Mouse (Mus musculus) hindbrain, postnatal 0 days (tissue): ENCODE results near the gene Lkaaear1. TPM values are rescaled to one million over a fixed set of nuclear protein-coding genes. Genes with fewer than 3 reads are reported as not detected.

ENCODE experiments used
- ATAC-seq: fragments of 200-750 bp; cut with Nextera tagmentation; 2 replicates; pipeline ENCODE4 v1.8.0; 2017; ENCODE audit warnings: mild to moderate bottlenecking, moderate TSS enrichment, moderate library complexity
- DNase-seq: peaks from one replicate; pipeline ENCODE4 v3.0.0-alpha.2; 2015; ENCODE audit warnings: low spot score
- H3K27ac ChIP-seq: fragments of 300-500 bp; sonication (generic); 2 replicates; pipeline ENCODE4 v1.5.1; 2014; ENCODE audit warnings: mild to moderate bottlenecking
- H3K27me3 ChIP-seq: fragments of 300-500 bp; sonication (generic); 2 replicates; pipeline ENCODE4 v1.6.1; 2014; ENCODE audit warnings: low read length, mixed read lengths; ENCODE audit not compliant: insufficient read depth
- H3K36me3 ChIP-seq: fragments of 300-500 bp; sonication (generic); 2 replicates; pipeline ENCODE4 v1.6.1; 2014; ENCODE audit warnings: low read length, mixed read lengths; ENCODE audit not compliant: insufficient read depth
- H3K4me1 ChIP-seq: fragments of 300-500 bp; sonication (generic); 2 replicates; pipeline ENCODE4 v1.6.1; 2014; ENCODE audit warnings: antibody characterized with exemption, low read length, mixed read lengths; ENCODE audit not compliant: insufficient read depth
- H3K4me2 ChIP-seq: fragments of 300-500 bp; sonication (generic); 2 replicates; pipeline ENCODE4 v1.6.1; 2014; ENCODE audit warnings: low read depth, mild to moderate bottlenecking, low read length, moderate library complexity, mixed read lengths
- H3K4me3 ChIP-seq: fragments of 300-500 bp; sonication (generic); 2 replicates; pipeline ENCODE4 v1.5.1; 2014; ENCODE audit warnings: low read length
- H3K9ac ChIP-seq: fragments of 300-500 bp; sonication (generic); replicated peaks from 2 replicates; pipeline ENCODE4 v1.6.1; 2014; ENCODE audit warnings: mild to moderate bottlenecking, low read length, moderate library complexity, mixed read lengths
- H3K9me3 ChIP-seq: fragments of 300-500 bp; sonication (generic); 2 replicates; pipeline ENCODE4 v1.6.1; 2016; ENCODE audit warnings: low read length, mixed read lengths
- CTCF ChIP-seq: IDR thresholded peaks from 2 replicates; pipeline ENCODE4 v1.5.1; 2016; ENCODE audit warnings: antibody characterized with exemption, control low read depth, low read depth
- WGBS: fragments of 180-500 bp; shearing (Covaris S2); extraction: QIAGEN DNeasy Blood & Tissue Kit; methylation state at CpG from one replicate; pipeline ENCODE4 v1.1.7; 2014; 5-methylcytosine and 5-hydroxymethylcytosine counted together
- polyA plus RNA-seq: library from polyadenylated mRNA; unstranded; fragments of >200 nt; fragmentation: Nextera tagmentation; extraction: Ambion mirVana; gene quantifications from 2 replicates; pipeline ENCODE4 v1.2.1, GENCODE M21; 2015
- total RNA-seq: library from RNA; depleted of rRNA; stranded (reverse); fragments of >200 nt; gene quantifications from 2 replicates; pipeline ENCODE4 v1.2.3, GENCODE M21; 2014; rRNA removed

Gene Lkaaear1
- total and polyA plus RNA-seq, 2 experiments from 2014 or later, result not detected

DNA sequence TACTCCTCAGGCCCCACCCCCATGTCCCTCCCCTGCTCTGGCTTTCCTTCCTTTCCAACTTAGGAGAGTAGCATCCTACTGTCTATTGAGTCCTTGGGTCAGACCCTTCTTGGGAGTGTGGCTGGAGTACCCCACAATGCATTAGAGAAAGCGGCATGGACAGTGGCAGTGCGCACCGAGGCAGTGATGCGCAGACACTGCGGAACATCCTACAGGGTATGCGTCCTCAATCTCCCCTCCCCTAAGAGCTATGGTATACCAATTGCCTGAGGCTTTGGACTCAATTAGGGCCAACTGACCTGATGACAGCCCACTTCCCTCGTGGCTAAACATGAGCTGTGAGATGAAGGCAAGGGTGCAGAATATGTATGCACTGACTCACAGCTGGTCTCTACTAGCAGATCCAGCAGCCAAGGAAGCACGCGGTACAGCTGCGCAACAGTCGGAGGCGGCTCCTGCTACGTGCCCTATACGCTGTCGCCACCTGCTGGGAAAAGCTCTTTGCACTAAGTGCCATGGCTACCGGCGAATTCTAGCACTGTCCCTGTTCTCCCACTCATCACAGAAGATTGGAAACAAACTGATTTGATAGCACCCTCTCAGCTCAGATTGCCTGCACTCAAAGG is 39.2 kb downstream of the Lkaaear1 start:
- no peaks in the 10 kb centered on the region for H3K9me3 ChIP-seq
- ATAC-seq, result peak; percentile 36
- no peaks in the 10 kb centered on the region for H3K4me1 ChIP-seq
- TF ChIP-seq CTCF, result no peak
- DNase-seq, result peak; percentile 34
- H3K4me3 ChIP-seq, result no peak overlapping the region
- H3K36me3 ChIP-seq, result peaks cover 19% of the 10 kb centered on the region
- no peak overlapping the region for H3K9ac ChIP-seq
- no peak overlapping the region for H3K4me2 ChIP-seq
- no peak overlapping the region for H3K27ac ChIP-seq
- 39% methylated on average over 17 of the region's 17 CpGs for WGBS
- H3K27me3 ChIP-seq, result no peaks in the 10 kb centered on the region

GRCm38 (mm10) chr2:181658528-181658927 is 39.7 kb downstream of the Lkaaear1 start:
- TF ChIP-seq CTCF, result no peak
- Histone ChIP-seq H3K9me3 (no peaks in the 10 kb centered on the region), H3K27me3 (no peaks in the 10 kb centered on the region), H3K9ac (no peak overlapping the region), H3K4me3 (no peak overlapping the region), H3K27ac (no peak overlapping the region), H3K4me1 (no peaks in the 10 kb centered on the region), H3K36me3 (peaks cover 21% of the 10 kb centered on the region), H3K4me2 (no peak overlapping the region)
- WGBS, result 84% methylated on average over 7 of the region's 7 CpGs
- ATAC-seq (no peak), DNase-seq (no peak)

DNA sequence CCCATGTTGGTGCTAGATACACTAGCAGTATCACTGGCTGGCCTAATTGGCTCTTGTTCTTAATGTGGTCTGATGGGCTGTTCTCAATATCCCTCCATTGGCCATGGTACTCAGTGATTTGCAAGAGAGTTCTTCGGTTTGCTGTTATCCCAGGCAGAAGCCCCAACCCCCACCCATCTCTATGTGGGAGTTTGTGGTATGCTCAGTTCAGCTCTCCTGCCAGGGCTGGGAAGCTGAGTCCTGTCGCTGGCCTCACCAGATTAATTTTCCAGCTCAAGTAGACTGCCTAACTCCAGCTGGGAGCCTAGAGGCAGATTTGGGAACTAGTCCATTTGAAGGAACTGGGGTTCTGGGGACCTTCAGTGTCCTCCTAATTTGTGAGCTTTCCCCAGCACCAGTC is 40.8 kb downstream of the Lkaaear1 start:
- no peak for ATAC-seq
- Histone ChIP-seq H3K9me3 (no peaks in the 10 kb centered on the region), H3K4me2 (no peak overlapping the region), H3K36me3 (peaks cover 30% of the 10 kb centered on the region), H3K4me1 (no peaks in the 10 kb centered on the region), H3K27ac (no peak overlapping the region), H3K27me3 (no peaks in the 10 kb centered on the region), H3K9ac (no peak overlapping the region), H3K4me3 (no peak overlapping the region)
- no peak for DNase-seq
- TF ChIP-seq CTCF, result no peak
- 67% methylated on average over 2 of the region's 2 CpGs for WGBS

DNA sequence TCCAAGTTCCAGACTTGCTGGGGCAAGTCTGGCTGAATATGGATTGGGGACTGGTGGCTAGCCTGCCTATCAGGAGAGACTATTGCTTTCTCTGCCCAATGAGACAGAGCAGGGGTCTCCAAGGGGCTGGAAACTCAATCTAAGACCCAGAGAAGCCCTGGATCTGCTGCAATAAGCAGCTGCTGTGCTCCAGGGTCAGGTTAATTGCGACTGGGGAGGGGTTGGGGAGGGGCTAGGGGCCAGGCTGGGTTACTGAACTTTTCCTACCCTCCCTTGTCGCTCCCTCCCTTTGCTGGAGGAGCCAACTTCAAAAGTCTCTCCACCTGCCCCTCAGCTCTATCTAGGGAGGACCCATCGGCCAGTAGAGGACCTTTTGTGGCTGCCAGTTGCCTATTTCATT is 41.5 kb downstream of the Lkaaear1 start, which contains the start of gene Gm29797:
Gene Gm29797, plus strand, starts transcription at position 301 of the 400 bp plus-strand sequence.
- H3K9me3 ChIP-seq, result no peaks in the 10 kb centered on the region
- H3K4me3 ChIP-seq, result no peak within 1 kb of the TSS
- H3K27ac ChIP-seq, result no peak within 1 kb of the TSS
- H3K27me3 ChIP-seq, result no peaks in the 10 kb centered on the region
- no peak within 1 kb of the TSS for H3K4me2 ChIP-seq
- H3K9ac ChIP-seq, result no peak within 1 kb of the TSS
- ATAC-seq (no peak), DNase-seq (no peak)
- peaks cover 35% of the 10 kb centered on the region for H3K36me3 ChIP-seq
- H3K4me1 ChIP-seq, result no peaks in the 10 kb centered on the region
- no peak for TF ChIP-seq CTCF
- WGBS, result 74% methylated on average over 3 of the region's 3 CpGs

DNA sequence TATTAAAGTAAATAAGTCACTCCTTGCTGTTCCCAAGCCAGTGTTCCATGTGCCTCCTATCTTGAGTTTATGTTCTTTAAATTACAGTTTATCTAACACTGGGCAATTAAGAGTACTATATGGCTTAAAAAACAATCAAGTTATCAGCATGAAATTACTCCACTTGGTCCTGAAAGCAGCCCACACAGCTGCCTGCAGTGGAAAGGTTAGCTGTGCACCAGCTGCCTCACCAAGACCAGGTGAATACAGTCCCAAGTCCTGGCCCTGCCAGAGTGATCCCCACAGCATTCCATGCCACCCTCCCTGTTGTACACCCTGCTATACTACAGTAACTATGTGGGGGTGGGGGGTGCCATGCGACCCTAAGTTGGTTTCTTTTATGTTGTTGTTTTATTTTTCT is 44.7 kb downstream of the Lkaaear1 start:
- no peaks in the 10 kb centered on the region for H3K4me1 ChIP-seq
- peaks cover 57% of the 10 kb centered on the region for H3K36me3 ChIP-seq
- H3K27ac ChIP-seq, result no peak overlapping the region
- H3K4me3 ChIP-seq, result no peak overlapping the region
- TF ChIP-seq CTCF, result no peak
- ATAC-seq (0 out of 2 replicates have a peak, but pooled peaks have one; percentile 5), DNase-seq (no peak)
- H3K27me3 ChIP-seq, result no peaks in the 10 kb centered on the region
- H3K9ac ChIP-seq, result no peak overlapping the region
- no peaks in the 10 kb centered on the region for H3K9me3 ChIP-seq
- WGBS, result 90% methylated on average over 1 of the region's 1 CpGs
- H3K4me2 ChIP-seq, result no peak overlapping the region

DNA sequence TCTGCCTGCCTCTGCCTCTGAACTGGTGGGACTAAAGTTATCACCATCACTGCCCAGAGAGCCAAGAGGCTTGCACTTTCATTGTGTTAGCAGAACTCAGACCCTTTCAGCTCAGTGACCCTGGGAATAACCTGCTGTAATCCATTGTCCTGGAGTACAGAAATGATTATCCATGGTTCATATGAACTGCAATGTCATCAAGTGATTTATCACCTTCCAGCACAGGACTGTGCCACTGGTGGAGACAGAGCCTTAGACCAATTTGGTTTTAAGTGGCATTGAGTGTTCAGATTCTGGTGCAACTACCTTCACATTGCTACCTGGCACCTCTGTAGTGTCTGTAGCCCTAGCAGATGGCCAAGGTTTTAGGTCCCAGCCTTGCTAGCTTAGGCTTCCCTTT is 45.2 kb downstream of the Lkaaear1 start:
- no peak overlapping the region for H3K27ac ChIP-seq

GRCm38 (mm10) chr2:181648926-181649325 is 49.3 kb downstream of the Lkaaear1 start:
- no peak for TF ChIP-seq CTCF
- no peak overlapping the region; the same call in 1 of the 2 replicates for H3K27ac ChIP-seq
- DNase-seq, result peak; percentile 20
- H3K9ac ChIP-seq, result no peak overlapping the region
- no peaks in the 10 kb centered on the region for H3K27me3 ChIP-seq
- no peak overlapping the region for H3K4me3 ChIP-seq
- no peaks in the 10 kb centered on the region for H3K9me3 ChIP-seq
- 66% methylated on average over 10 of the region's 10 CpGs for WGBS
- H3K4me2 ChIP-seq, result no peak overlapping the region
- no peaks in the 10 kb centered on the region for H3K4me1 ChIP-seq
- peaks cover 59% of the 10 kb centered on the region for H3K36me3 ChIP-seq
- peak; percentile 45; the same call in 1 of the 2 replicates for ATAC-seq

More for the DNA sequence above, 45.2 kb downstream of the Lkaaear1 start:
- Histone ChIP-seq H3K4me3 (no peak overlapping the region), H3K9me3 (no peaks in the 10 kb centered on the region), H3K4me1 (no peaks in the 10 kb centered on the region), H3K9ac (no peak overlapping the region), H3K27me3 (no peaks in the 10 kb centered on the region), H3K36me3 (peaks cover 57% of the 10 kb centered on the region), H3K4me2 (no peak overlapping the region)
- DNase-seq (no peak), ATAC-seq (no peak)
- no peak for TF ChIP-seq CTCF

Other genes starting within 250 kb of the Lkaaear1 start
- gene Zbtb46, start 239.0 kb downstream of the Lkaaear1 start, total RNA-seq, result 29.0 and 33.0 TPM in 2 replicates
- 17.0 and 19.2 TPM in 2 replicates for gene Zbtb46, start 239.0 kb downstream of the Lkaaear1 start, polyA plus RNA-seq
- not detected in 2 replicates for gene Abhd16b, start 205.2 kb downstream of the Lkaaear1 start, total RNA-seq
- 0.08 TPM in 1 of 2 replicates, not detected in the other for gene Abhd16b, start 205.2 kb downstream of the Lkaaear1 start, polyA plus RNA-seq
- 52.2 and 92.5 TPM in 2 replicates for gene Tpd52l2, start 201.3 kb downstream of the Lkaaear1 start, total RNA-seq
- gene Tpd52l2, start 201.3 kb downstream of the Lkaaear1 start, polyA plus RNA-seq, result 127 and 128 TPM in 2 replicates
- 417 and 459 TPM in 2 replicates for gene Dnajc5, start 178.0 kb downstream of the Lkaaear1 start, total RNA-seq
- 260 and 276 TPM in 2 replicates for gene Dnajc5, start 178.0 kb downstream of the Lkaaear1 start, polyA plus RNA-seq
- 49.9 and 58.2 TPM in 2 replicates for gene Uckl1, start 113.5 kb downstream of the Lkaaear1 start, total RNA-seq
- gene Uckl1, start 113.5 kb downstream of the Lkaaear1 start, polyA plus RNA-seq, result 36.5 and 38.1 TPM in 2 replicates
- 29.9 and 32.3 TPM in 2 replicates for gene Prpf6, start 106.6 kb downstream of the Lkaaear1 start, total RNA-seq
- gene Prpf6, start 106.6 kb downstream of the Lkaaear1 start, polyA plus RNA-seq, result 39.8 and 42.4 TPM in 2 replicates
- gene Zfp512b, start 105.6 kb downstream of the Lkaaear1 start, total RNA-seq, result 66.2 and 75.8 TPM in 2 replicates
- 70.3 and 74.6 TPM in 2 replicates for gene Zfp512b, start 105.6 kb downstream of the Lkaaear1 start, polyA plus RNA-seq
- 110 and 144 TPM in 2 replicates for gene Samd10, start 99.2 kb downstream of the Lkaaear1 start, total RNA-seq
- 124 and 138 TPM in 2 replicates for gene Samd10, start 99.2 kb downstream of the Lkaaear1 start, polyA plus RNA-seq
- not detected in 2 replicates for gene Gm29797, start 41.4 kb downstream of the Lkaaear1 start, total RNA-seq
- not detected in 2 replicates for gene Gm29797, start 41.4 kb downstream of the Lkaaear1 start, polyA plus RNA-seq
- 10.8 and 14.7 TPM in 2 replicates for gene Sox18, start 26.8 kb downstream of the Lkaaear1 start, total RNA-seq
- 10.6 and 11.6 TPM in 2 replicates for gene Sox18, start 26.8 kb downstream of the Lkaaear1 start, polyA plus RNA-seq
- gene Tcea2, start 18.1 kb downstream of the Lkaaear1 start, total RNA-seq, result 37.2 and 50.2 TPM in 2 replicates
- gene Tcea2, start 18.1 kb downstream of the Lkaaear1 start, polyA plus RNA-seq, result 48.7 and 54.3 TPM in 2 replicates
- 57.9 and 94.0 TPM in 2 replicates for gene Rgs19, start 4.5 kb downstream of the Lkaaear1 start, total RNA-seq
- 50.6 and 56.8 TPM in 2 replicates for gene Rgs19, start 4.5 kb downstream of the Lkaaear1 start, polyA plus RNA-seq
- 177 and 221 TPM in 2 replicates for gene Oprl1, start 16.6 kb upstream of the Lkaaear1 start, total RNA-seq
- 69.8 and 73.1 TPM in 2 replicates for gene Oprl1, start 16.6 kb upstream of the Lkaaear1 start, polyA plus RNA-seq
- gene Myt1, start 64.9 kb upstream of the Lkaaear1 start, total RNA-seq, result 49.2 and 55.2 TPM in 2 replicates
- 10.1 and 11.4 TPM in 2 replicates for gene Myt1, start 64.9 kb upstream of the Lkaaear1 start, polyA plus RNA-seq
- 18.6 and 36.3 TPM in 2 replicates for gene Pcmtd2, start 139.4 kb upstream of the Lkaaear1 start, total RNA-seq
- 24.7 and 25.8 TPM in 2 replicates for gene Pcmtd2, start 139.4 kb upstream of the Lkaaear1 start, polyA plus RNA-seq
- 36.5 and 37.1 TPM in 2 replicates for gene Polr3k, start 165.9 kb upstream of the Lkaaear1 start, total RNA-seq
- gene Polr3k, start 165.9 kb upstream of the Lkaaear1 start, polyA plus RNA-seq, result 67.5 and 68.3 TPM in 2 replicates